Mouse (Mus musculus) mature B cell (primary cell): ENCODE measurements at regions not wholly inside any gene's neighbourhood (a gene's known extent, or its start where the extent isn't known, plus 50 kb on each side); places are given as distances from the start of the nearest gene placed in this dataset.

Experiments
- in situ Hi-C: fragments of 300-500 bp; cut with MboI; formaldehyde crosslinking; loops from 2 replicates; pipeline ENCODE4 v1.14.3; 2019

DNA sequence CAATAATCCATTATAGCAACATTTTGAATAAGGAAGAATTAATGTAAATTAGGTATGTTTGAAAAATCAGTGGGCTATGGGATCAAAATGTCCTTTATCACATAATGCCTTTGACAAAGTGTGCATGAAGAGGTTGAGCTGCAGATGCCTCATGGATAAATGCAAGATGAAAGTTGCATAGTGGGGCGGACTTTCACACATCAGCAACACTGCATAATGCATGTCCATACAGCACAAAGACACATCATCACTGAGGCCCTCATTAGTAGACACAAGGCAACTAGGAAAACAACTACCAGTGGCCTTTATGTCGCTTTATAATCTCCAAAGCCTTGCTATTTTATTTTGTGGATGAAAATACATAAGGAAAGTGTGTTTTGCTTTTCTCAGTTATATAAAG, 105.8 kb upstream of the Rap2b start:
- in situ Hi-C loops, result no loop called here

DNA sequence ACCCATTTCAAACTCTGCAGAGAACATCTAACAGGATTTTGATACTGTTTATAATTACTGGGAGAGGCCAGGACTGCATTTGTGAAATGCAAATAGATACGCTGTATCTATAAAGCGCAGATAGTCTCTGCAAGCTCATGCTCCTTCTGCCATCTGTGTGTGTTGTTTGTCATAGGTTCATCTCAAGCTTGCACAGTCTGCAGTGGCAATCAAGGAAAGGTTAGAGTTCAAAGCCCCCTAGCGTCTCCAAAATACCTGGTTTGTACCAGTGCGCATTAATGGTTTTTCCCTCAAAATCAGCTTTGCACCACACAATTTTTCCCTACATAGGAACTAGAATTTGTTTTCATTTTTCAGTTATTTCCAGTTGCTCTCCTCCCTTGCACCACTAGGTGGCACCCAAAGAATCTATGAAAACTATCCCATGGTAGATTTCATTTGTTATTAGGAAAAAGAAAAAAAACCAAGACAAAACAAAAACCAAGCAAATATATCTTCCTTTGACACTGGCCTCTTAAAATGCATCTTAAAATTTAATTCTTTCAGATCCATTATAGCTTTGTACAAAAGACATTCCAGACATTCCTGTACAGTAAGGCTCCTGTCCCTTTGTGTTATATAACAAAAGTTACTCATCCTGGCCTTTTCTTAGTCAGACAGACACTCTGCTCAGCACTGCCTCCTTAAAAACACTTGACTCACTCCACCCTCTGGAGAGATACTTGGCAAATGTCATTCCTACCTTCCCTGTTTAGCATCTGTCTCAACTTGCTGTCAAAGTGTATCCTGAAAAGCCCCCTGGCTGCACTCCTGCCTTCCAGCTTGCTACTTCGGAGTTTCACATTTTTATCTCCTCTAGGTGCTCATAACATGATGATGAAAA, 92.7 kb upstream of the Rap2b start:
- in situ Hi-C loops, result no loop called here

- in situ Hi-C loops, result loop anchor here (25.0 kb wide), 2 partner anchors 551 to 1176 kb away; no protein-coding TSS in a partner anchor
Observed at GRCm38 (mm10) chr3:61285924-61286520, 75.4 kb upstream of the Rap2b start.

DNA sequence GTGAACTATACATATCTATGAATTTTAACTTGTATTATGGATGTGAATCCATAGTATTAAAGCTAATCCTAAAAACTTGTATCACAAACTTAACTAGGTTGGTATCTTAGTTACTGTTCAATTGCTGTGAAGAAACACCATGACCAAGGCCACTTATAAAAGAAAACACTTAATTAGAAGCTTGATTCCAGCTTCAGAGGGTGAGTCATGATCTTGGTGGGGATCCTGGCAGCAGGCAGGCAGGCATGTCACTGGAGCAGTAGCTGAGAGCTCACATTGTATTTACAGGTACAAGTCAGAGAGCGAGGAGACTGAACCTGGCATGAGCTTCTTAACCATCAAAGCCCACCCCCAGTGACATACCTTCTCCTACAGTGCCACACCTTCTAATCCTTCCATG, 73.2 kb upstream of the Rap2b start:
- in situ Hi-C loops, result loop anchor here (25.0 kb wide), 2 partner anchors 549 to 1174 kb away; no protein-coding TSS in a partner anchor

DNA sequence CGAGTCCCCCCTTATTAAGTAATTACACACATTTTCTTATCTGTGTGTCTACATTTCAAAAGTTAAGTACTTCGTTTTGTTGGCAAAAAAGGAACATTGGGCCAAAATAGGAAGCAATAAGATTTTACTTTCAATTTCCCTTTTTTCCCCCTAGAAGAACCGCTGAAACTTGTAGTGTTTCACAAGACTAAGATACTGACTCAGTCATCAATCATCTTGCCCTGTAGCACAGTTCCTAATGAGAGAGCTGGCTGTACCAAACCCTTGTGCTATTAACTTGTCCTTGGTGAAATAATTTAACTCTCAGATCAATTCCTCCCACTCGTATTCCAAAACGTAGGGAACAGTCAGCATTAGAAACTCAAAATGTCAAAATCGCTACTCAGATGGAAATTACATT, 66.6 kb upstream of the Rap2b start:
- in situ Hi-C loops, result loop anchor here (25.0 kb wide), 2 partner anchors 542 to 1167 kb away; no protein-coding TSS in a partner anchor

DNA sequence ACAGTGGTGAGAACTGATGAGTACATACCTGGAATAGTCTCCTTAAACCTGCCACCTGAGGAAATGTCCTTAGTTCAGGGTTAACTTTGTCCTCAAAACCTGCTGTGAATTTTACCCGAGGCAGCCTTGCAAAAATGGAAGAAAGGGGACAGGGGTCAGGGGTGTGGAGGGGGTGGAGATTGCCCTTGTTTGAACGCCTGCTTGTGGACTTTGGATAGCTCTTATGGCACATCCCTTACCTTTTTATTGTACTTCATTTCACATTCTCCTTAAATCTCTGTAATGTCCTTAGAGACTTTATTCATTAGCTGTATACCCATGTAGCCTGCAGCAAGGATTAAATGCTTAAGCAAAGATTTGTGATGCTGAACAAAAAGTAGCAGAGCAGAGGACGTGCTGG, 64.1 kb upstream of the Rap2b start:
- in situ Hi-C loops, result loop anchor here (25.0 kb wide), 2 partner anchors 540 to 1165 kb away; no protein-coding TSS in a partner anchor

DNA sequence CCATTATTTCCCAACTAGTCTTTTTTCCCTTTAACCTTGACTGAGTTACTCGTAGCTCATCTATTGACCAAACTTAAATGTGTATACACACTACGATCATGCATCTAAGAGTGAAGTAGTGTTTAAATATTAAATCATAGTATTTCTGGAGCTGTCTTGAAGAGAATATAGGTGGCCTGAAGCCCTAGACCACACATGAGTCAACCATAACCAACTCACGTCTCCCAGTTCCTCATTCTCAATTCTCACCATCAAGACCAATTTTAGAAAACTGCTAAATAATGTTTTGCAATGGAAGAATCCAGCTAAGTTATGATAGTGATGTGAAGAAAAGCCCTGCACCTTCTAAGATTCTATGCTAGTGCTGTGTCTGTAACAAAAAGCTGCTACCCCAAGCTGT, 59.2 kb upstream of the Rap2b start:
- in situ Hi-C loops, result no loop called here

- in situ Hi-C loops, result no loop called here
Observed at GRCm38 (mm10) chr3:61303485-61303884, 58.0 kb upstream of the Rap2b start.

DNA sequence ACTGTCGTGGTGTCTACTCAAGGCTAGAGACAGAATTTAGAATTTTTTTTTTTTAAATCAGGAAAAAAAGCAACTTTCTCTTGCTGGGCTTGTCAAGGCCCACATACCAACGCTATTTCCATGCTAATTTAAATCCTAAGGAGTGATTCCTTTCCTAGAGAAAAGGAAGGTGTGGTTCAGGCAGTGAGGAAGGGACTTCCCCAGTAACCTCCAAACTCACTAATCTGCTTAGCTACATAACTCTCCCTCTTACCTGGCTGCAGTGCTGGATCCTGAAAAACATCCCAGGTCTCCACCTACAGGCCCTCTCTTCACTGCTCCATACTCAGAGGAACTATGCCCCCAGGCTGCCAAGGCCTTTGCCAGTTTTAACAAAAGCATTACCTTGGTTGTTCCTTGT, 55.1 kb upstream of the Rap2b start:
- in situ Hi-C loops, result no loop called here

- in situ Hi-C loops, result no loop called here
Observed at GRCm38 (mm10) chr3:61308764-61309163, 52.7 kb upstream of the Rap2b start.

DNA sequence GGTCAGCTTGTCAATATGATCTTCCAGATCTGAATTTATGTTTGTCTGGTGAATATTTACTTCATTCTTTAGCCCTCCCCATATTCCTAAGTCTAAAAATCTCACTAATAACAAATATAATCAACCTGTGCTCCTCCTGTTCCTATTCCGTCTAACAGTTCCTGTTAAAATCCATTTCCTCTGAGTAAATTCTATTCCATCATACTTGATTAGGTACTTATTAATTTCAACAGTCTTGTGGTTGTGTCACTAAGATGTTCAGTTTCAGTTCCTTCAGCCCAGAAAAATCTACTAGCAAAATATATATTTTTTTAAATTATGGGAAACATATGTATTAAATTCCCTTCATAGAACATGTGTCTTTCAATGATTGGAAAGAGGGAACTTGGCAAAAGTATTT, 52.2 kb upstream of the Rap2b start:
- in situ Hi-C loops, result no loop called here
